Mouse (Mus musculus) skeletal muscle tissue, adult 2 months (tissue): ENCODE measurements around the gene Aldh9a1.
A peak's percentile ranks its signal among the peaks of the same experiment; 100 is the strongest.
"Not testable (repeated sequence)": the region's sequence is repeated elsewhere in the genome, so short reads cannot be mapped to it uniquely, and the experiment has no call there.

ENCODE experiments used
- DNase-seq: peaks from one replicate; pipeline ENCODE4 v3.0.0-alpha.2; 2012; ENCODE audit warnings: low read depth, low spot score

The Aldh9a1 gene

GRCm38 (mm10) chr1:167349815-167350596 lies at the start of gene Aldh9a1:
Gene Aldh9a1, plus strand, starts transcription at chr1:167349991.
- DNase-seq, result peak; percentile 86

DNA sequence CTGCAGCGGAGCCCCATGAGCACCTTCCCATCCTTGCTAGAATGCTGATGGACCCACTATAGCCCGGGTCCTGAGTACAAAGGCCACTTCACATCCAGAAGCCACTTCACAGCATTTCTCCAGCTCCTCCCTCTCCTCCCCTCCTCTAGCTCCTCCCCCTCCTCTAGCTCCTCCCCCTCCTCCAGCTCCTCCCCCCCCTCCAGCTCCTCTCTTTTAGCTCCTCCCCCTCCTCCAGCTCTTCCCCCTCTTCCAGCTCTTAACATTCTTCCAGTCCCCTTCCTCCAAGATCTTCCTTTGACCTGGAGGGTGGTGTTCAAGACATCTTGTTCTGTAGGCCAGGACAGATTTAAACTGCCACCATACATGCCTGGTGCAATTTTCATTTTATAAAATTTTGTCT lies 49.7 kb upstream of the Aldh9a1 start:
- no peak for DNase-seq

GRCm38 (mm10) chr1:167305501-167306137 lies 44.2 kb upstream of the Aldh9a1 start:
- DNase-seq, result no peak

GRCm38 (mm10) chr1:167306451-167307240 lies 43.1 kb upstream of the Aldh9a1 start:
- no peak for DNase-seq

DNA sequence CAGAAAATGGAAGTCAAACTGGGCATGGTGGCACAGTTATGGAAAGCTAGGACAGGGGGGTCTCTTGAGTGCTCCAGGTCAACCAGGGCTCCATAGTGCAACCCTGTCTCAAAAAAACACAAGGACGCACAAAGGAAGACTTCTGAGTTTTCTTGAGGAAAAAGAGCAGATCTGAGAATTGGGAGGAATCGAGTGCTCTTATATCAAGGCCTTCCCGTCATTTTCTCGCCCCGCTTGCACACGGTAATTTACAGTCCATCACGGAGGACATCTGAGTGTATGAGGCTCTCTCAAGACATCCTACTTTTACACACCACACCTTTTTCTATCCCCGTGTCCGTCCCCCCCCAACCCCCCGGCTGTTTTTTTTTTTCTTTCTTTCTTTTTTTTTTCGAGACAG lies 42.1 kb upstream of the Aldh9a1 start:
- no peak for DNase-seq

DNA sequence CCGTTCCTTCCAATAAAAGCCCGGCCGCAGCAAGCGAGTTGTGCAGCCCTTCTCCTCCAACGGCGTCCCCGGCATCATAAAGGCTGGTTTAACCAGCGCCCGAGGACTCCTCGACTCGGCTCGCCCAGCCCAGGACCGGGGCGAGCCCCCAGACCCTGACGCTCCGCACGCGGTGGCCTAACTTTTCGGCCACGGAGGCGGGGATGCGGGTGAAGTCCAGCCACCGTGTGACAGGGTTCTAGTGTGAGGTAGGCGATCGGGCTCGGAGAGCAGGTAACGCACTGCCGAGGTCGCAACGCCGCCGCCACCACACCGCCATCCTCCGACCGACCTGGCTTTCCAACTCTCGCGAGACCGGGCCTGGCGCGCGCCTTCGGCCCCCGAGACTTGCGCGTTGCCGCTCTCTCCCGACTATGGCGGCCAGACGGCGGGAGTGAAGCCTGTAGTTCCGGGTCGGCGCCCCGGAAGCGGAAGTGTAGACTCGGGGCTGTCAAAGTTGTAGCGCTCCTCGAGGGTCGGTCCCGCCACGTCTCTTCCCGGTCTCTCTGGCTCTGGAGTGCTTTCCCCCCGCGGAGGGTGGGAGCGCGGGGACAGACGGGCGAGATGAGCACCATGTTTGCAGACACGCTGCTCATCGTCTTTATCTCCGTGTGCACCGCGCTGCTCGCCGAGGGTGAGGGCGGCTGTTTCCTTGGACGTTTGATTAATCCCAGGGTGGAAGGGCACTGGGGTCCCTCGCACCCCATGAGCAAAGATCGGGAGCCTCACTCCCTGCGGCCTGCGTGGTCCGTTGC lies 41.3 kb upstream of the Aldh9a1 start, which contains the start of gene Tmco1:
Tmco1 (plus strand) TSS at position 118 of the 794 bp plus-strand sequence.
- DNase-seq, result peak; percentile 93

DNA sequence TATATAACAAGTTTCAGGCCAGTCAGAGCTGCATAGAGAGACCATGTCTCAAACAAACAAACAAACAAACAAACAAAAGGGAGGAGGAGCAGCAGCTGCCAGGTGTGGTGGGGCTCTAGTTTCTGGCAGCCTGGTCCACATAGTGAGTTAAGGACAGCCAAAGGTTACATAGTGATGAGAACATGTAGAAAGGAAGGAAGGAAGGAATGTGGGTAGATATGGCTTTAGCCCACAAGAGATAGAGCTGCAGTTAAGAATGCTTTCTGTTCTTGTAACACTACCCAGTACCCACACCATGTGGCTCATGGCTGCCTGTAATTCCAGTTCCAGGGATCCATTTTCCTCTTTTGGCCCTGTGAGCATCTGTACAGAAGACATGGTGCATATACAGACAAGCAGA lies 37.4 kb upstream of the Aldh9a1 start:
- no peak for DNase-seq

- no peak for DNase-seq
These were observed 36.6 kb upstream of the Aldh9a1 start for GRCm38 (mm10) chr1:167313220-167313619.

DNA sequence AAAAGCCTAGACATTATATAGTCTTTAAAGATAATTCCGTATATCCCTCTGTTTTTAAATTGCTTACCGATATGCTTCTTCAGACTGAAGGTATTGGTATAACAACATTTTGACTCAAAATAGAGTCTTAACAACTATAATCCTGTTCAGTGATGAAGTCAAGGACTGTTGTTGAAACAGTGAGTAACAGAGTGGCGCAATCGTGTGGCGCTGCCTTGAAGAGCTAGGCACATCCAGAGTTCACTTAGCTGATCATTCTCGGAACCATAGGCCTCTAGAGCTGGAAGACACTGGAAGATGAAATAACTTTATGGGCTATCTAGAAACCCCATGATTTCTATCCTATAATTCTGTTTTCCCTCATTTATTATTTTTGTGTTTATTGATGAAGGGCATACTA lies 28.1 kb upstream of the Aldh9a1 start:
- DNase-seq, result no peak

- DNase-seq, result no peak
These were observed 21.0 kb upstream of the Aldh9a1 start for GRCm38 (mm10) chr1:167328776-167329175.

GRCm38 (mm10) chr1:167331106-167331505 lies 18.7 kb upstream of the Aldh9a1 start:
- no peak for DNase-seq

- no peak for DNase-seq
These were observed 13.4 kb upstream of the Aldh9a1 start for GRCm38 (mm10) chr1:167336398-167336797.

DNA sequence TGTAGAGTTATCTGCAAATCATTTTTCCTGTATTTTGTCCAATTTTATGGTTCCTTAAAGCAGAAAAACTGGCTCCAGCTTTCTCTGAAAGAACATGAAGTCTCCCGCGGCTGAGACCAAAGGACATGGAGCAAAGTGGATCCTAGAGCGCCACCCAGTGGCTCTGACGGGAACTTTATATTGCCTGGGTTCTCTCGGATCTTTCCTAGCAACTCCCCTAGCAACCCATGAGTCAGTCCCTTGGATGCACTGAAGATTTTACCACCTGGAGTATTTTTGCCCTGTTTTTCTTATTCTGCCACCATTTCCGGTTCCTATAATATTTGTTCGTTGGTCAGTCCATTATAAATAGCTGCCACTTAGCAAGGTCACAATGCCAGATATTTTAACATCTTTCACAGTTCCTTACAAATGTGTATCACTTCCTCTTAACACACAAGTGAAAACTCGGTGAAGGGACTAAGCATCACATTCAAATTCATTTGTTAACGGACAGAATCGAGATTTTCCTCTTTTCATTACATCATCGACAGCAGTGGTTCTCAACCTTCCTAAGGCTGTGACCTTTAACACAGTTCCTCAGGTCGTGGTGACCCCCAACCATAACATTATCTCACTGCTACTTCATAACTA lies 12.2 kb upstream of the Aldh9a1 start:
- peak; percentile 74 for DNase-seq

DNA sequence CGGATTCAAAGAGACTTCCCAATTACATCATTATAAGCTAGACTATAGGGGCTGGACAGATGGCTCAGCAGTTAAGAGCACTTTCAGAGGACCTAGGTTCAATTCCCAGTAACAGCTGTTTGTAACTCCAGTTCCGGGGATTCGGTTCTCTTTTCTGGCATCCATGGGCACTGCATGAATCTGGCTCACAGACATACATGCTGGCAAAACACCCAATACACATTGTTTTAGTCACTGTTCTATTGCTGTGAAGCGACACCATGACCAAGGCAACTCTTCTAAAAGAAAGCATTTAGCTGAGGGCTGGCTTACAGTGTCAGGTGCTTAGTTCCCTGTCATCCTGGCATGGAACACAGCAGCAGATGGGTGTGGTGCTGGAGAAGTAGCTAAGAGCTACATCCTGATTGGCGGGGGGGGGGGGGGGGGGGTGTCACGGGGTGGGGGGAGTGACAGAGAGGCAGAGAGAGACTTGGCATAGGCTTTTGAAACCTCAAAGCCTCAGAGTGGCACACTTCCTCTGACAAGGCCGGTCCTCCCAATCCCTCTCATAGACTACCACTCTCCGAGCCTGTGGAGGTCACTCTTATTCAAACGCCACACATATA lies 10.5 kb upstream of the Aldh9a1 start:
- no peak for DNase-seq

DNA sequence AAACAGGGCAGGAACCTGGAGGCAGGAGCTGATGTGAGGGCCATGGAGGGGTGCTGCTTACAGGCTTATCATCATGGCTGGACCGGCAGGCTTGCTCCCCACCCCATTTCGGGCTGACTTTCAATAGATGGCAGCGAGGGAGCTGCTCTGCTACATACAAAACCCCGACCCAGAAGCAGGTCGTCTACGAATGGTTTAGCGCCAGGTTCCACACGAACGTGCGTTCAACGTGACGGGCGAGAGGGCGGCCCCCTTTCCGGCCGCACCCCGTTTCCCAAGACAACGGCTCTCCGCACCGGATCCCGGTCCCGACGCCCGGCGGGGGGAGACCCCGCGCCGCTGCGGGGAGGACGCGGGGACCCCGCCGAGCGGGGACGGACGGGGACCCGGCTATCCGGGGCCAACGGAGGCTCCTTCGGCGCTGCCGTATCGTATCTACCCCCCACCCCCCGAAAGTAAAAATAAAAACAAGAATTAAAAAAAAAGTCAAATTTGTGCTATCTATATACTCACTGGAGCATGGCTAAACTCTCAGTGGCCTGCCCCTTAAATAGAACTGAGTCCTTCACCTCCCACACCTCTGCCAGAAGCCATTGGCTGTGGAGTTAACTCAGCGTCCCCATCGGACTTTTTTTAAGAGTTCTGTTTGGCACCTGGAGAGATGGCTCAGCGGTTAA lies 9.5 kb upstream of the Aldh9a1 start:
- no peak for DNase-seq

DNA sequence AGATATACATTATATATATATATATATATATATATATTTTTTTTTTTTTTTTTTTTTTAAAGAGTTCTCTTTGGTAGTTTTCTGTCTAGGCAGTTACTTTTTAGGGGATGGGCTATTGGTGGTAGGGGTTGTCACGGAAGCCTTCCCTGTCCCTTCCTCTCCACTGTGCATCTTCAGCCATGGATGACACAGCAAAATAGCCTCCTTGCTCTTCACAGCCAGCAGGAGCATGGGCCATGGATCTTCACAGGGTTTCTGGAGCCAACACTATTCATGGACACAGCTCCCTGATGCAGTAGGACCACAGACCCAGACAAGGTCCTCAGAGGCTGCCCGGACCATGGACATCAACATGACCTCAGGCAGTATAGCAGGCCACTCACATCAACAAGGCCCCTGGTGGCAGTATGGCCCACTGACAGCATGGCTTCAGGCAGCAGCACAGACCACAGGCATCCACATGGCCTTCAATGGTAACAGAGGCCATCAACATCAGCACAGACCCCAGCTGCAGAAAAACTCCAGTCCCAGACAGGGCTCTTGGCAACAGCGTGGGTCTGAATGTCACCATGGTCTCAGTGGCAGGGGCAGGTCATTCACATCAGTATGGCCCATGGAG lies 8.8 kb upstream of the Aldh9a1 start:
- DNase-seq, result no peak

GRCm38 (mm10) chr1:167342831-167343230 lies 7.0 kb upstream of the Aldh9a1 start:
- DNase-seq, result no peak

DNA sequence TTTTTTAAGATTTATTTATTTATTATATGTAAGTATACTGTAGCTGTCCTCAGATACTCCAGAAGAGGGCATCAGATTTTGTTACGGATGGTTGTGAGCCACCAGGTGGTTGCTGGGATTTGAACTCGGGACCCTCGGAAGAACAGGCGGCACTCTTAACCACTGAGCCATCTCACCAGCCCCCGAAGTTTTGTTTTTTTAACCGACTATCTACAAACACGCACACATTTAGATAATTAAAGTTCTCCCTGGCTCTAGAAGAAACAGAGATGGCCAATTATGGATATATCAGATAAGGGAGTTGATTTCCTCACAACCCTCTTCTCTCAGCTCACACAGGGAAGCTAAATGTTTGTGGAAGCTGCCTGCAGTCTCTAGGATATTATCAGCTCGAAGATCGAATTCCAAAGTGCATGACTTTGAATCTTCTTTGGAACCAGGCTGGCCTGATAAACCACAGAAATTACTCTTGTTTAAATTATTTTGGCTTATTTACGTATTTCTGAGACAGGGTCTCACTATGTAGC lies 3.7 kb upstream of the Aldh9a1 start:
- not testable (repeated sequence) for DNase-seq

GRCm38 (mm10) chr1:167349206-167349605 lies 585 bp upstream of the Aldh9a1 start:
- not testable (repeated sequence) for DNase-seq
